Mouse (Mus musculus) T-cell, adult 66 days (primary cell): Measurements from ENCODE around the gene Samd5. TPM values are rescaled to one million over a fixed set of nuclear protein-coding genes. Genes with fewer than 3 reads are reported as not detected.

ENCODE experiments used
- total RNA-seq, 2 experiments: library from RNA; stranded (reverse); gene quantifications; 3 replicates in 1 of 2; 4 replicates in 1 of 2; pipeline ENCODE4 v1.2.4; 2023

Samd5 gene
- not detected for total RNA-seq

GRCm38 (mm10) chr10:9674561-9675521 is at the start of gene Samd5:
Gene Samd5, minus strand, starts transcription at chr10:9675208.

Other genes with a start within 250 kb of the Samd5 start
- gene Stxbp5, start 225.9 kb upstream of the Samd5 start, total RNA-seq = 10 to 100 TPM; 41.7 to 49.3 TPM